Mouse (Mus musculus): ENCODE measurements at regions not wholly inside any gene's neighbourhood (a gene's known extent, or its start where the extent isn't known, plus 50 kb on each side); places are given as distances from the start of the nearest gene placed in this dataset.

- no peak for DNase-seq
These were observed 194.7 kb upstream of the Rfx3 start for GRCm38 (mm10) chr19:28205691-28206090.

GRCm38 (mm10) chr19:28203719-28204118 is 192.8 kb upstream of the Rfx3 start:
- DNase-seq = no peak

GRCm38 (mm10) chr19:28199385-28199784 is 188.4 kb upstream of the Rfx3 start:
- no peak for DNase-seq

- no peak for DNase-seq
These were observed 185.9 kb upstream of the Rfx3 start for GRCm38 (mm10) chr19:28196881-28197280.

GRCm38 (mm10) chr19:28192248-28192647 is 181.3 kb upstream of the Rfx3 start:
- DNase-seq = no peak

- no peak for DNase-seq
These were observed 180.6 kb upstream of the Rfx3 start for GRCm38 (mm10) chr19:28191428-28192116.

GRCm38 (mm10) chr19:28190250-28190649 is 179.3 kb upstream of the Rfx3 start:
- DNase-seq = no peak

GRCm38 (mm10) chr19:28188363-28188762 is 177.4 kb upstream of the Rfx3 start:
- no peak for DNase-seq

- no peak for DNase-seq
These were observed 171.6 kb upstream of the Rfx3 start for GRCm38 (mm10) chr19:28182411-28183182.

- no peak for DNase-seq
These were observed 170.2 kb upstream of the Rfx3 start for GRCm38 (mm10) chr19:28181171-28181570.

GRCm38 (mm10) chr19:28178114-28178513 is 167.1 kb upstream of the Rfx3 start:
- DNase-seq = no peak

GRCm38 (mm10) chr19:28176821-28177220 is 165.9 kb upstream of the Rfx3 start:
- DNase-seq = no peak

- DNase-seq = no peak
These were observed 161.0 kb upstream of the Rfx3 start for GRCm38 (mm10) chr19:28171836-28172534.

- no peak for DNase-seq
These were observed 156.6 kb upstream of the Rfx3 start for GRCm38 (mm10) chr19:28167451-28168165.

- DNase-seq = no peak
These were observed 155.7 kb upstream of the Rfx3 start for GRCm38 (mm10) chr19:28166626-28167025.

- DNase-seq = peak; percentile 73 to 78
These were observed 155.0 kb upstream of the Rfx3 start for GRCm38 (mm10) chr19:28165901-28166361.

- no peak for DNase-seq
These were observed 152.2 kb upstream of the Rfx3 start for GRCm38 (mm10) chr19:28163195-28163594.

- DNase-seq = peak in 1 of 2 experiments; percentile 12
These were observed 149.6 kb upstream of the Rfx3 start for GRCm38 (mm10) chr19:28160582-28160981.

- DNase-seq = no peak
These were observed 146.2 kb upstream of the Rfx3 start for GRCm38 (mm10) chr19:28157196-28157595.

- DNase-seq = no peak
These were observed 126.6 kb upstream of the Rfx3 start for GRCm38 (mm10) chr19:28137581-28137980.

- DNase-seq = no peak
These were observed 123.8 kb upstream of the Rfx3 start for GRCm38 (mm10) chr19:28134806-28135205.

GRCm38 (mm10) chr19:28111263-28112180 is 100.6 kb upstream of the Rfx3 start:
- no peak for DNase-seq
